Mouse (Mus musculus): ENCODE results near the gene Rnf114.

Gene Rnf114

GRCm38 (mm10) chr2:167474218-167474617 is 18.2 kb upstream of the Rnf114 start:
- no peak for DNase-seq (ENCODE audit: extremely low read depth, low read depth, low spot score)

DNA sequence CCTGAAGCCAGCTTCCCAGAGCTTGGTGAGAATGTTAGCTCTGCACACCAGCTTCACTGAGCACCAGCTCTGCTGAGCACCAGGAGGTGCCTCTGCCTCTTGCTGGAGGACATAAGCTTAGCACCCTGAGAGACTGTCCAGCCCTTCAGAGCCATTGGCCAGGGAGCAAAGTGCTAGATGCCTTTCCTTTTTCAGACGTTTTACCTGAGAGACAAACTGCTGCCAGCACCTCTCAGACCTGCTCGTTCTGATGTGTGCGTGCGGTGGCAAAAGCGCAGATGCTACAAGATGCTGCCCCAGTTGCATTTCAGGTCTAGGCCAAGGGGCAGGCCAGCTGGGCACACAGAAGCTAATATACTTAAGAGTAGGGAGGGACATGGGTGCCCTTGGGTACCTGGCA is 16.8 kb upstream of the Rnf114 start:
- DNase-seq (ENCODE audit: extremely low read depth, low read depth, low spot score): no peak

DNA sequence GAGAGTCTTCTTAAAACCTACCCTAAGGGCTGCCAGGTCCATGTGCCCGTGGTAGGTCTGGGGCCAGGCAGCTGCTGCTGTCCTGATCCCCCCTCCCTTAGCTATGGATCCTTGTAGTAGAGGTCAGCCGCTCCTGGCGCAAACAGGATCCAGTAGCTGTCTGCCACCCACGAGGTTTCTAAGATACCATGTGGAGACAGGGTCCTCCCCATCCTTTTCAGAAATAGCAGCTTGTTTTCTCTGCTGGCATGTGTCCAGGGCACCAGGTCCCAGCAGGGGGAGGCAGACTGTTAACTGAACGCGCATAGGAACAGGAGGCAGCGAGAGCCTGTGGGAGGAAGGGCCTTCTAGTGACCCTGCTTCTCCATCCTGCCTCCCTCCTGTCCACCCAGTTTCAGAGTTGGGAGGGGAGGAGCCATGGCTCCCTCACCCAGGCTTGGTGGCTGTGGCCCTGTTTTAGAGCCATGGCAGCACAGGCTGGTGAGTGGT is 16.2 kb upstream of the Rnf114 start:
- no peak for DNase-seq (ENCODE audit: extremely low read depth, low read depth, low spot score)

DNA sequence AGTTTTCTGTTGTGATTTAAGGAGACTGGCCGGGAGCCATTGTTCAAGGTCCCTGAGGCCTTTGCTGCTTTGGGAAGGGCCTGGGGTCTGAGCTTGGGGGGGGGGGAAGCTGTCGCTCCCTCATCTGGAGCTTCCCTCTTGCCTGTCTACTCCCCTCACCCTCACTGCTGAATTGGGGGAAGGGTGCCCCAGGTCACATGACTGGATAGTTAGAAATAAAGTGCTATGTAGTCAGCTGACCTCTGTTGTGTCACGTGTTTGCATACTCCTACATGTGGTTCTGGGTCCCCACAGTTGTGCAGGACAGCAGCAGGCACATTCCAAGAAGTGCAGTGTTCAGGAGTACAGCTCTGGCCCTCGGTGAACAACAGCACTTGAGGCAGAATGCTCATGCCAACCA is 15.7 kb upstream of the Rnf114 start:
- DNase-seq (ENCODE audit: extremely low read depth, low read depth, low spot score): no peak

DNA sequence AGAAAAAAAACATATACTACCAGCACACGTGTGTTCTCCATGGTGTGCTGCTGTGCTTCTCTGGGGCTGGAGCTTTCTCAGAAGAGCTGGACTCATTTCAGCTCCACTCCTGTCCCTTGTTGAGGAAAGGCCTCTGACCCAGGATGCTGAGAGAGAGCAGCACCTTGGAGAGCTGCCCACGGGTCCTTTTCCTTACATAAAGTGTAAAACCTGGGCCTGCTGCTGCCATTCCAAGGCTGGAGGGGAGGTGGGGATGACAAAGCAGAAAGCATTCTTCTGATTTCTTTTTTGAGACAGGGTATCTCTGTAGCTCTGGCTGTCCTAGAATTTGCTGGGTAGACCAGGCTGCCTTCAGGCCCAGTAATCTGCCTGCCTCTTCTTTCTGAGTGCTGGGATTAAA is 14.3 kb upstream of the Rnf114 start:
- DNase-seq (ENCODE audit: extremely low read depth, low read depth, low spot score): no peak

- no peak for DNase-seq (ENCODE audit: extremely low read depth, low read depth, low spot score)
These were observed 12.9 kb upstream of the Rnf114 start for GRCm38 (mm10) chr2:167479501-167479900.

DNA sequence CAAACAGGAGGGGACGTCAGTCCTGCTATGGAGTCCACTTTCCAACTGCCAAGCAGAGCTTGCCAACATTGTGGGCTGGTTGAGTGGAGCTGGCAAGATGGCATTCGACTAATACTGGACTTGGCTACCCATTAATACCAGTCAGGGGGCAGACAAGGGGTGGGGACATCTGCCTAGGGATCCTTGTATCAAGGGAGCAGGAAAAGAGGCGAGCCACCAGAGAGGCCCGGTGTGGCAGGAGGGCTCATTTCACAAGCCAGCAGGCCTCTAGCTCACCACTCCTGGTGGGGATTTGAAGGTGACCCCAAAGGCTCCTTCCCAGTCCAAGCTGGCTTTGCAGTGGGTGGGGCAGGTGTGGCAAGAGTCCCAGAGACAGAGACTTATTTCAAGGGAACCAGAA is 9.8 kb upstream of the Rnf114 start:
- DNase-seq (ENCODE audit: extremely low read depth, low read depth, low spot score): no peak

DNA sequence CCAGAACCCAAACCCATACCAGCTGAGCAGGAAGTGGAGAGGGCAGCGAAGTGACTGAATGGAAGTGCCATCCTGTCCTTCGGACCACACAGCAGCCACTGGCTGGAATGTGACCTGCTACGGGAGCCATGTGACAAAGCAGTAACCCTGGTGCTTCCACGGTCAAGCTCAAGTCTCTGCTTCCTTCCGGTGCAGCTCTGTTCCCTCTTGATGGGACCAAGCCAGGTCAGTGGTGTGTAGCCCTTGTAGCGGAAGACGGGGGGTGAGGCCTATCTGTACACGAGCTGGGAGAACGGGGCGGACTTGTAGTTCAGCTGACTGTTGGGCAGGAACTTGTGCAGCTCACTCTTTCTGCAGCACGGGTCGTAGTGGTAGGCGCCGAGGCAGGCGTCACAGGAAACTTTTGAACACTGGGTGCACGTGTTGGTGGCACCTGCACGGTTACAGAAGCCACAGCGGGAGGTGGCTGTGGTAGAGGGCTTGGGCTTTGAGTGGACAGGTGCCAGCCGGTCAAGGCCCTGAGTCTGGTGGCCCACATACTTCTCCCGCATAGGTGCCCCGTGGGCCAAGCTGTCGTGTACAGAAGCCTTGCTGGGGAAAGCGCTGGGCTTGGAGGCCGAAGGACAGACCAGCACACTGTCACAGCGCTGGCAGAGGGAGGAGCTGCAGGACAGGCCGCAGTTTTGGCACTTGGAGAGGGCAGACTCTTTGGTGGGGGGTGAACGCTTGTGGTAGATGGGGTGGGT is 9.2 kb upstream of the Rnf114 start:
- DNase-seq (ENCODE audit: extremely low read depth, low read depth, low spot score): no peak

DNA sequence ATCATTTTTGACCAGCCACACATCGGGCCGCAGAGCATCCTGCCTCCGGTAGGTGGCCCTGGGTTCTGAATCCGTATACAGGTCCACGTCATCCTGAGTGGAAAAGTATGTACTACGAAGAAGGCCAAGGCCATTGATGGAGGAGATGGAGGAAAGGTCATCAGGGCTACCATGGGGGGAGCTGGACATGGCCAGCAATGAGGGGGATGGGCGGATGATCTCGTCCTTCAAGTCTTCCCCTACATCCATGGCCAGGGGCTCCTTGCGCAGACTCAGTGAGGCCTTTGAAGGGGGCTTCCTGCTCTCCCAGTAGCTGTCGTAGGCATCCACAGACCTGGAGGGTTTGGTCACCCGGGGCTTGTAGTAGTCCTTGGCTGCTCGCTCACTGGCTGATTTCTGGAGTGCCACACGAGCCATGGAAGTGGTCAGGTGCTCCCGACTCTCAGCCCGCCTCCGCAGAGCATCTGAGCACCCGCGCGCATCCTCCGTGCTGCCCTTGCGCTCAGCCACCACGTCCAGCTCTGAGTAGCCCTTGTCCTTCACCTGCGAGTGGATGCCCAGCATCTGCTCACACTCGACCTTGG is 8.5 kb upstream of the Rnf114 start:
- no peak for DNase-seq (ENCODE audit: extremely low read depth, low read depth, low spot score)

GRCm38 (mm10) chr2:167484932-167485331 is 7.5 kb upstream of the Rnf114 start:
- no peak for DNase-seq (ENCODE audit: extremely low read depth, low read depth, low spot score)

GRCm38 (mm10) chr2:167485501-167486377 is 6.7 kb upstream of the Rnf114 start:
- no peak for DNase-seq (ENCODE audit: extremely low read depth, low read depth, low spot score)

- DNase-seq (ENCODE audit: extremely low read depth, low read depth, low spot score): no peak
These were observed 5.9 kb upstream of the Rnf114 start for GRCm38 (mm10) chr2:167486573-167486972.

- DNase-seq (ENCODE audit: extremely low read depth, low read depth, low spot score): no peak
These were observed 4.9 kb upstream of the Rnf114 start for GRCm38 (mm10) chr2:167487551-167487950.

DNA sequence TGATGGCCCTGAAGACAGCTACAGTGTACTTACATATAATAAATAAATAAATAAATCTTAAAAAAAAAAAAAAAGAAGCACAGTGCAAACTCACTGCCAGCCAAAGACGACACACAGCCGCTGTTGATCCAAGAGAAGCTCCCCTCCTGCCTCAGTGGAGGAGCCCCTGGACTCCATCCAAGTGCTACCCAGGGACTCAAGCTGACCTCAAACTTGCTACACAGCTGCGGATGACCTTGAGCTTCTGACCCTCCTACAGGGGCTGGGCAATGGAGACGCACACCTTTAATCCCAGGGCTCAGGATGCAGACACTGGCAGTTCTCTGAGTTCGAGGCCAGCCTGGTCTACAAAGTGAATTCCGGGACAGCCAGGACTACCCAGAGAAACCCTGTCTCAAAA is 4.5 kb upstream of the Rnf114 start:
- no peak for DNase-seq (ENCODE audit: extremely low read depth, low read depth, low spot score)

DNA sequence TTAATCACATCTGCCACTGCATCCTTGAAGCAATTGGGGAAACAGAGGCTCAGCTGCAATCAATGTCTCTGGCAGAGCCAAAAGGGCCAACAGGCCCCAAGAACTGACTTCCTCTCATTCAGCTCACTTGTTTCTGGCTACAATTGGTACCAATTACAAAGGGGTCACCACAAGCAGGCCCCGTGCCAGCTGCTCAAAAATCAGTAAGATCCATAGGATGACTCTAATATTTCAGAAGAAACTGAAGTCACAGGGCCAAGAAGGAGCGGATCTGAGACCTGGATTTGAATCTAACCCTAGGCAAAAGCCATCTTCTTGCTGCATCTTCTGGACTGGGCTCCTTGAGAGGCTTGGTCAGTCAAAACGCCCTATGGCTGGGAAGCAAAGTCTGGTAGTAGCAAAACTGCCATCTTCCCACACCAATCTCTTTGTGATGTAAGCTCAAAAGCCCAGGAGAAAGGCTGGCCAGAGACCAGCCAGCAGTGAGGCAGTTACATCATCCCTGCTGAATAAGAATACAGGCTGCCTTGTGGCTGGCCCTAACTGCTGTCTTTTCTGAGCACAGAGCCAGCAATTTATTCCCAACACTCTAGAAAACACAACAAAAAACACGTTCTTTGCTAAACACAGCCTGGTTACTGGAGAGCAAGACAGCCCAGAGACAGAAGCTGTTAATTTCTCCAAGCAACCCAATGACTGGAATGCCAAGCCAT is 1.5 kb upstream of the Rnf114 start:
- DNase-seq (ENCODE audit: extremely low read depth, low read depth, low spot score): no peak

DNA sequence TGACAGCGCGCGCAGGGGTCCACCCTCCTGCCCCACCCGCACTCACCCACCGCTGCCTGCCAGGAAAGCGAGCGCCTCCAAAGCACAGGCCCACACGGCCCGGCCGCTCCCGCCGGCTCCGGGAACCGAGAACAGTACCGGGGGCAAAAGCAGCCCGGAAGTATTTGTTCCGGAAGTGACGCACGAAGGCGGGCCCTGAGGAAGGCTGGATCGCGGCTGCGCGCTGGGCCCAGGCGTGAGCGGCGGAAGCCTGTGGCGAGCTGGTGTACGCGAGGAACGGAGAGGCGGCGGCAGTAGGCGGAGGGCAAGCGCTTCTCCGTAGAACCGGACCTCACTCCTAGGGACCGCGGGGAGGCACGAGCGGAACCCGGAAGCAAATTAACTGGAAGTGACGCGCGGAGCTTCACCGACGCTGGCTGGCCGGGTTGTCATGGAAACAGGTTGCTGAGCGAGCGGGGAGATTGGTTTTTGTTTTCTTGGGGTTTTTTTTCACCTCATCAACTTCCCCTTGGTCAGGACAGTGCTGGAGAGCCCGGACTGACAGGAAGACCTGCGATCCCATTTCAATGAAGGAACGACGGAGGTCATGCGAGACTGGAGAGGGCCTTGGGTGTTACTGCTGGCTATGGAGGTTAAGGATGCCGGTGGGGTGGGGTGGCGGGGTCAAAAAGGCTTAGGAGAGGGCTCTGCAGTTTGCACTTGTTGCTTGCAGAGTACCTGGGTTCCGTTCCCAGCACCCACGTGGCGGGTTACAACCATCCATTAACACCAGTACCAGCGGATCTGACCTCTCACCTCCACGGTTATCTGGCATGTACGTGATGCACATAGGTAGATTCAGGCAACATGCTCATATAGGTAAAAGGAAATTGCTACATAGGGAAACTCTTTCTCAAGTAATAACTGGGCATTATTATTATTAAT is 530 bp downstream of the Rnf114 start, which contains the start of gene Spata2:
Gene Spata2, minus strand, starts transcription at position 175 of the 924 bp plus-strand sequence.
- no peak for DNase-seq (ENCODE audit: extremely low read depth, low read depth, low spot score)

GRCm38 (mm10) chr2:167496437-167496836 is 4.0 kb downstream of the Rnf114 start:
- DNase-seq (ENCODE audit: extremely low read depth, low read depth, low spot score): no peak

- no peak for DNase-seq (ENCODE audit: extremely low read depth, low read depth, low spot score)
These were observed 4.8 kb downstream of the Rnf114 start for GRCm38 (mm10) chr2:167497272-167497671.

- DNase-seq (ENCODE audit: extremely low read depth, low read depth, low spot score): no peak
These were observed 10.3 kb downstream of the Rnf114 start for GRCm38 (mm10) chr2:167502554-167503252.

Data from fat pad, adult 2 months (tissue).